Mouse (Mus musculus) hindbrain, embryonic 14.5 days (tissue): ENCODE results near the gene Ubtf. TPM values are rescaled to one million over a fixed set of nuclear protein-coding genes. Genes with fewer than 3 reads are reported as not detected.
A peak's percentile ranks its signal among the peaks of the same experiment; 100 is the strongest.

ENCODE experiments used
- ATAC-seq: fragments of 200-750 bp; cut with Nextera tagmentation; 2 replicates; pipeline ENCODE4 v1.8.0; 2017; ENCODE audit warnings: moderate number of reproducible peaks, mild to moderate bottlenecking, moderate TSS enrichment, moderate library complexity; ENCODE audit not compliant: low FRiP score
- DNase-seq: peaks from one replicate; pipeline ENCODE4 v3.0.0-alpha.2; 2015; ENCODE audit warnings: low spot score
- H3K27ac ChIP-seq: fragments of 300-500 bp; sonication (generic); 2 replicates; pipeline ENCODE4 v1.5.1; 2014; ENCODE audit warnings: mild to moderate bottlenecking, moderate library complexity
- H3K27me3 ChIP-seq: fragments of 300-500 bp; sonication (generic); 2 replicates; pipeline ENCODE4 v1.6.1; 2014; ENCODE audit warnings: mild to moderate bottlenecking, low read length, mixed read lengths; ENCODE audit not compliant: control insufficient read depth, insufficient read depth
- H3K36me3 ChIP-seq: fragments of 300-500 bp; sonication (generic); replicated peaks from 2 replicates; pipeline ENCODE4 v1.6.1; 2014; ENCODE audit not compliant: control insufficient read depth, insufficient read depth
- H3K4me1 ChIP-seq: fragments of 300-500 bp; sonication (generic); replicated peaks from 2 replicates; pipeline ENCODE4 v1.6.1; 2014; ENCODE audit warnings: antibody characterized with exemption, low read length, mixed read lengths; ENCODE audit not compliant: control insufficient read depth, insufficient read depth
- H3K4me2 ChIP-seq: fragments of 300-500 bp; sonication (generic); replicated peaks from 2 replicates; pipeline ENCODE4 v1.6.1; 2014; ENCODE audit warnings: mild to moderate bottlenecking, moderate library complexity
- H3K4me3 ChIP-seq: fragments of 300-500 bp; sonication (generic); replicated peaks from 2 replicates; pipeline ENCODE4 v1.5.1; 2014; ENCODE audit warnings: mild to moderate bottlenecking, low read length
- H3K9ac ChIP-seq: fragments of 300-500 bp; sonication (generic); 2 replicates; pipeline ENCODE4 v1.6.1; 2014
- H3K9me3 ChIP-seq: fragments of 300-500 bp; sonication (generic); 2 replicates; pipeline ENCODE4 v1.6.1; 2016; ENCODE audit warnings: low read length; ENCODE audit not compliant: control insufficient read depth
- WGBS: fragments of 180-500 bp; shearing (Covaris S2); extraction: QIAGEN DNeasy Blood & Tissue Kit; methylation state at CpG from one replicate; pipeline ENCODE4 v1.1.7; 2014; 5-methylcytosine and 5-hydroxymethylcytosine counted together
- polyA plus RNA-seq: library from polyadenylated mRNA; unstranded; fragments of >200 nt; fragmentation: Nextera tagmentation; extraction: Ambion mirVana; gene quantifications from 2 replicates; pipeline ENCODE4 v1.2.1, GENCODE M21; 2014

The Ubtf gene
- polyA plus RNA-seq, 1 experiment from 2014 or later: 70.0 TPM

DNA sequence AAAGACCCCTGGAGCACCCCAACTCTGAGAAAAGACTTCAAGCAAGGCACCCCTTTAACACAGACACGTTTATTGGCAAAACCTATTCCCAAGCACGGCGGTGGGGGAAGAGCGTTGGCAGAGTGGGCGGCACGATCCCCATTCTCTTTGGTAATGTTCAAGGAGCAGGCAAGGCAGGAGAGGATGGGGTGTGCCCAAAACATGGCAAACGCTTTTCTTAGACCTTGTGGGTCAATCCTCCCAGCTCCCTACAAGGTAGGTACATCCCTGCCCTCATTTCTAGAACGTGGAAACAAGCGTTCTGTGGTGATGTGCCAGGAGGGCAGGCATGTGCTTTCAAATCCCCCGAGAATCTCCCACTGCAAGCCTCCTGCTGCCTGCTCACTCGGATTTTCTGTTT lies 29.2 kb upstream of the Ubtf start:
- Histone ChIP-seq H3K9me3 (no peaks in the 10 kb centered on the region), H3K9ac (no peak overlapping the region), H3K36me3 (no peaks in the 10 kb centered on the region), H3K27me3 (no peaks in the 10 kb centered on the region), H3K4me1 (no peaks in the 10 kb centered on the region), H3K4me3 (no peak overlapping the region), H3K27ac (no peak overlapping the region), H3K4me2 (no peak overlapping the region)
- DNase-seq (no peak), ATAC-seq (no peak)
- WGBS: 82% methylated on average over 11 of the region's 11 CpGs

DNA sequence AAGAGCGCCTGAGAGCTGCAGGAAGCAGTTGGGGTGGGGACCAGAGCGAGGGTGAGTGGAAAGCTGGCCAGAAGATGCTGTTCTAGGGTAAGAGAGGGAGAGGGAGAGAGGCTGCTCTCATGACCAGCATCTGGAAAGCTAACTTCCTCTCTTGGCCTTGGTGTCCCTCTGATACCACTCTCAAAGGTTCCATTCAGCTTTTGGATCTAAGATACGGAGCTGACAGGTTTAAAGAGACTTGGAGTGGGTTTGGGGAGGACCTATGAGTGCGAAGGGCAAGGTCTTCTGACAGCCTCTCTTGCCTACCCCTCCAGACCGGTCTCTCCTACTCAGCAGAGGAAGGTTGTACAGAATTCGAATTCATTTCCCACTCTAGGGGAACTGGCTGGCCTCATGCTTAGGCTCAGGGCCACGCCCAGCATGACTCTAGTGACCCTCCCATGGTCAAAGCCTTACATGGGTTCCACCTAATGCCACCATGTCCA lies 28.6 kb upstream of the Ubtf start:
- Histone ChIP-seq H3K36me3 (no peaks in the 10 kb centered on the region), H3K9me3 (no peaks in the 10 kb centered on the region), H3K4me3 (no peak overlapping the region), H3K9ac (no peak overlapping the region), H3K4me1 (no peaks in the 10 kb centered on the region), H3K27me3 (no peaks in the 10 kb centered on the region), H3K4me2 (no peak overlapping the region), H3K27ac (no peak overlapping the region)
- ATAC-seq: no peak
- DNase-seq: no peak
- WGBS: 91% methylated on average over 7 of the region's 7 CpGs

DNA sequence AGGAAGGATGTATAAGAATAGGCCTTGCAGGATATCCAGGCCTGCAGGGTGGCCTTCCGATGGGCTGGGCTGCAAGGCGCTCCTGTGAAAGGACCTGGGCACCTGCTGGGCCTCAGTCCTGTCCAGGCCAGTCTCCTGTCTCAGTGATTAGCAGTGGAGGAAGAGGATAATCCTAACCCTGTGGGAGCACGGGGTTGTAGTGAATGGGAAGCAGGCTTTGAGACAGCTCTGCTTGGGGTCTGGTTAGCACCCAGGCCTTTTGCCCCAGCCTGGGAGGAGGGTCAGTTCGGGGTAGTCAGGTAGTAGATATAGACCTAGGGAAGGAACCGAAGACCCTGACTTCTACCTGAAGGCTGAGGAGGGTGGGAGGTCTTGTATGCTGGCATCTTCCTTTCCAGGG lies 28.1 kb upstream of the Ubtf start:
- DNase-seq: no peak
- Histone ChIP-seq H3K9ac (no peak overlapping the region), H3K4me2 (no peak overlapping the region), H3K36me3 (no peaks in the 10 kb centered on the region), H3K4me3 (no peak overlapping the region), H3K27ac (no peak overlapping the region), H3K4me1 (no peaks in the 10 kb centered on the region), H3K9me3 (no peaks in the 10 kb centered on the region), H3K27me3 (no peaks in the 10 kb centered on the region)
- no peak for ATAC-seq
- WGBS: 74% methylated on average over 5 of the region's 5 CpGs

DNA sequence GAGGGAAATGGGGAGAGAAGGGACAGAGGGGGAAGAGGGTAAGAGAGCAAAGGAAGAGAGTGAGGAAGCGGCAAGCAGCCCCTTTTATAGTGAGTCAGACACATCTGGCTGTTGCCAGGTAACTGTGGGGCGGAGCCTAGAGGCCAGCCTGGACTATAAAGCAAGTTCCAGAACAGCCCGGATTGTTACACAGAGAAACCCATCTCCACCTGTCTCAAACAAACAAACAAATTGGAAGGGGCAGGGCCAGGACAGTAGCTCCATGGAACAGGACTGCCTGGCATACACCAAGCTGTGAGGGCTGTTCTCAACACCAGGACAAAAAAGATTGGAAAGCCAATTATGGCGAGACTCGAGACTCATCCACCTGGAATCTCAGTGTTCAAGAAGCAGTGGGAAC lies 27.4 kb upstream of the Ubtf start:
- Histone ChIP-seq H3K4me1 (no peaks in the 10 kb centered on the region), H3K4me3 (no peak overlapping the region), H3K9ac (no peak overlapping the region), H3K4me2 (no peak overlapping the region), H3K27me3 (no peaks in the 10 kb centered on the region), H3K36me3 (no peaks in the 10 kb centered on the region), H3K9me3 (no peaks in the 10 kb centered on the region), H3K27ac (no peak overlapping the region)
- WGBS: 62% methylated on average over 5 of the region's 5 CpGs
- DNase-seq (no peak), ATAC-seq (no peak)

DNA sequence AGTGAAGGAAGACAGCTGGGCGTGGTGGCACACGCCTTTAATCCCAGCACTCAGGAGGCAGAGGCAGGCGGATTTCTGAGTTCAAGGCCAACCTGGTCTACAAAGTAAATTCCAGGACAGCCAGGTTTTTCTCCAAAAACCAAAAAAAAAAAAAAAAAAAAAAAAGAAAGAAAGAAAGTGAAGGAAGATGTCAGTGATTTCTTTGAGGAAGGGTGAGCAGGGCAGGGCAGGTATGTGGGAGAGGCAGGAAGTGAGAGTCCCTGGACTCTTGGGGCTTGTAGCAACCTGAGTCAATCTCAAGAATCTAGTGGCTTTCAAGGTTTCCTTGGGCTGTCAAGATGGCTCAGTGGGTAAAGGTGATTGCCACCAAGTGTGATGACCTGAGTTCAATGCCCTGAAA lies 24.9 kb upstream of the Ubtf start:
- DNase-seq (no peak), ATAC-seq (no peak)
- no peaks in the 10 kb centered on the region for H3K36me3 ChIP-seq
- WGBS: 92% methylated on average over 3 of the region's 3 CpGs
- no peak overlapping the region for H3K4me3 ChIP-seq
- H3K4me2 ChIP-seq: no peak overlapping the region
- no peak overlapping the region for H3K9ac ChIP-seq
- H3K27ac ChIP-seq: no peak overlapping the region
- H3K4me1 ChIP-seq: no peaks in the 10 kb centered on the region
- no peaks in the 10 kb centered on the region for H3K27me3 ChIP-seq
- H3K9me3 ChIP-seq: no peaks in the 10 kb centered on the region

DNA sequence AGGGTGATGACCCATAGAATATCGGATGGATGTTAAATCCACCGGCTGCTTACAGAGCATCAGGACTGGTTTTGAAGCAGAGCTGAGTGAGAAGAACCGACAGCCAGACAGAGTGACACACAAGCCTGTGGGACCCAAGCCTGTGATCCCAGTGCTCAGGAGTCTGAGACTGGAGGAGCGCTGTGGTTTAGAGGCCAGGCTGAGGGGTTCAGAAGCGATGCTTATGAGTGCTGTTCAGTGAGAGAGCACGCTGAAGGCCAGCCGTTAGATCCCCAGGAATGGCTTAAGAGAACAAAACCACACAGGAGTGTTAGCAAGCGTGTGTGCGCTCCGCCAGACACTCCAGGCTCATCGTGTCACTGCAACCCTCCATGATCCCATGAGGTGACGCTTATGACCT lies 23.2 kb upstream of the Ubtf start:
- WGBS: 56% methylated on average over 12 of the region's 12 CpGs
- DNase-seq: no peak

DNA sequence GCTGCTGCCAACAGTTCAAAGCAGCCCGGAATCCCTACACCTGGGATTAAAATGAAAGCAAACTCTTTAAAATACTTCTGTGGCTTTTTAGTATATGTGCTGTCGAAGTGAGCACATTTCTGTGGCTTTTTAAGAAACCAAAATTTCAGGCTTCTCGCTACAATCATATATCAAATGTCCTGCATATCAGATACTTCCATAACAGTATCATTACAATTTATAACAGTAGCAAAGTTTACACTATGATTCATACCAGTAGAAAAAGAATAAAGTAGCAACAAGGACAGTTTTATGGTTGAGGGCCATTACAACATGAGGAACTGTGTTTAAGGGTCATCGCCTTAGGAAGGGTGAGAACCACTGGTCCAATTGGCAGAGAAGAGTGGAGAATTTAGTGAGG lies 21.6 kb upstream of the Ubtf start:
- no peak for ATAC-seq
- 95% methylated on average over 4 of the region's 4 CpGs for WGBS
- no peaks in the 10 kb centered on the region for H3K9me3 ChIP-seq

More for the DNA sequence above, 23.2 kb upstream of the Ubtf start:
- Histone ChIP-seq H3K9ac (no peak overlapping the region), H3K27ac (no peak overlapping the region), H3K4me2 (no peak overlapping the region), H3K4me1 (no peaks in the 10 kb centered on the region), H3K9me3 (no peaks in the 10 kb centered on the region), H3K27me3 (no peaks in the 10 kb centered on the region), H3K36me3 (no peaks in the 10 kb centered on the region), H3K4me3 (no peak overlapping the region)
- ATAC-seq: no peak

DNA sequence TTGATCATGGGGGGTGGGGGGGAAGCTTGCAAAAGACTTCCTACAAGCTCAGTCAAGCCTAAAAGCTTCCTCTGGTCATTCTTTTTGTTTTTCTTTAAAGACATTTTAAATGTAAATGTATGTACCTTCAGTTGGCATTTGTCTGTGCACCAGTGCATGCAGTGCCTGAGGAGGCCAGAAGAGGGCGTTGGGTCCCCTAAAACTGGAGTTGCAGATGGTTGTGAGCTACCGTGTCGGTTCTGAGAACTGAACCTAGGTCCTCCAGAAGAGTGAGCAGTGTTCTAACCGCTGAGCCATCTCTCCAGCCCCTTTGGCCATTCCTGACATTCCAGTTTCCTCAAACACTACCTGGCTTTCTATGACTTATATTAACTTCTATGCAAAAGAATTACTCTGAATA lies 20.1 kb upstream of the Ubtf start:
- Histone ChIP-seq H3K27me3 (no peaks in the 10 kb centered on the region), H3K4me2 (no peak overlapping the region), H3K27ac (no peak overlapping the region), H3K36me3 (no peaks in the 10 kb centered on the region), H3K9me3 (no peaks in the 10 kb centered on the region), H3K9ac (no peak overlapping the region), H3K4me3 (no peak overlapping the region), H3K4me1 (no peaks in the 10 kb centered on the region)
- no peak for ATAC-seq
- no peak for DNase-seq
- WGBS: 59% methylated on average over 4 of the region's 4 CpGs

More for the DNA sequence above, 21.6 kb upstream of the Ubtf start:
- no peaks in the 10 kb centered on the region for H3K27me3 ChIP-seq
- H3K9ac ChIP-seq: no peak overlapping the region
- no peak overlapping the region for H3K27ac ChIP-seq
- H3K36me3 ChIP-seq: no peaks in the 10 kb centered on the region
- H3K4me3 ChIP-seq: no peak overlapping the region
- DNase-seq: no peak
- no peaks in the 10 kb centered on the region for H3K4me1 ChIP-seq
- no peak overlapping the region for H3K4me2 ChIP-seq

DNA sequence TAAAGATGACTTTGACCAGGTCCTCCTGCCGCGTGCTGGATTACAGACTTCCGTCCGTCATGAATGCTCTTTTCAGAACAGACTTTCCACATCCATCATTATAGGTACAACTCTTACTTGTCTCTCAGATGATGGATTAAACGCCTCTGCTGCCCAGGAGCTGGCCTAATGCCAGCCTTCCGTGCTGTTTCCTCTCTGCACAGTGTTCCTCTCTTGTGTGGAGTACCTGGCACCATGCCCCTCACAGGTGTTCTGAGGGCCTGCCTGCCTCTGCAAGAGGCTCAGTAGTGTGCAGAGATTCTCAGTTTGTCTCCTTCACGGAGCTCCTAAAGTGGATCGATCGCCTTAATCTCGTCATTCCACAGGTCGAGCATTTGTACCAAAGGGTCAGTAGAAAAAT lies 19.7 kb upstream of the Ubtf start:
- Histone ChIP-seq H3K9ac (no peak overlapping the region), H3K27ac (no peak overlapping the region), H3K36me3 (no peaks in the 10 kb centered on the region), H3K4me1 (no peaks in the 10 kb centered on the region), H3K4me2 (no peak overlapping the region), H3K4me3 (no peak overlapping the region), H3K27me3 (no peaks in the 10 kb centered on the region), H3K9me3 (no peaks in the 10 kb centered on the region)
- 79% methylated on average over 11 of the region's 11 CpGs for WGBS
- no peak for DNase-seq
- ATAC-seq: no peak

DNA sequence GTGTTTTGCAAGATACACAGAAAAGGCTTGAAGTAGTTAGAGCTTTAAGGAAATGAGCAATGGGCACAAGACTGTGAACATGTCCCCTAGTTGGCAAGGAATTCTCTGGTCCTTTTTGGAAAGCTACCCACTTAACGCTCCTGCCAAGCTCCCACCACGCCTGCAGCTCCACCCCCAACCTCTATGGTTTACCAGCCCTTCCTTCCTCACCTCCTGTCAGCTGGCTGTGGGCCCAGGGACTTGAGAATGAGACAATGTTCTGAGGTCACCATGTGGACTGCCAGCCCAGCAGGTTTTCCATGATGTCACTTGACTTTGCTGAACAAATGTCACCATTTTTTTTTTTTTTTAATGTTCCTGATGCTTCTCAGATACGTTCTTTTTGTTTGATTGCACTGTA lies 19.0 kb upstream of the Ubtf start:
- Histone ChIP-seq H3K36me3 (no peaks in the 10 kb centered on the region), H3K9me3 (no peaks in the 10 kb centered on the region), H3K27me3 (no peaks in the 10 kb centered on the region), H3K4me1 (no peaks in the 10 kb centered on the region), H3K27ac (no peak overlapping the region), H3K9ac (no peak overlapping the region), H3K4me2 (no peak overlapping the region), H3K4me3 (no peak overlapping the region)
- DNase-seq: peak; percentile 52
- ATAC-seq: no peak
- 40% methylated on average over 3 of the region's 3 CpGs for WGBS
